Mouse (Mus musculus): Measurements from ENCODE around the gene Psmb4. TPM values are rescaled to one million over a fixed set of nuclear protein-coding genes. Genes with fewer than 3 reads are reported as not detected.

Psmb4 gene
- polyA plus RNA-seq (2015; fragmentation: Nextera tagmentation; extraction: Ambion mirVana) = 242 and 248 TPM in 2 replicates

GRCm38 (mm10) chr3:94886316-94887224 is at the start of gene Psmb4:
Psmb4 (minus strand) TSS chr3:94886961.

GRCm38 (mm10) chr3:94932809-94933564 is 46.2 kb upstream of the Psmb4 start, which contains the start of gene Selenbp1:
Selenbp1 (plus strand) TSS chr3:94933056.

GRCm38 (mm10) chr3:94837183-94837890 is 49.4 kb downstream of the Psmb4 start, which contains the start of gene Pogz:
Pogz (plus strand) TSS chr3:94837567.

Other genes with a start within 250 kb of the Psmb4 start
- not detected in 2 replicates for gene Gm10972, start 243.8 kb downstream of the Psmb4 start, polyA plus RNA-seq (2015; fragmentation: Nextera tagmentation; extraction: Ambion mirVana)
- 0.58 and 2.2 TPM in 2 replicates for gene Tuft1, start 228.1 kb downstream of the Psmb4 start, polyA plus RNA-seq (2015; fragmentation: Nextera tagmentation; extraction: Ambion mirVana)
- 0.58 and 1.3 TPM in 2 replicates for gene Selenbp2, start 193.4 kb downstream of the Psmb4 start, polyA plus RNA-seq (2015; fragmentation: Nextera tagmentation; extraction: Ambion mirVana)
- 0.19 and 0.46 TPM in 2 replicates for gene Cgn, start 100.5 kb downstream of the Psmb4 start, polyA plus RNA-seq (2015; fragmentation: Nextera tagmentation; extraction: Ambion mirVana)
- gene Pogz, start 49.4 kb downstream of the Psmb4 start, polyA plus RNA-seq (2015; fragmentation: Nextera tagmentation; extraction: Ambion mirVana) = 6.3 and 6.9 TPM in 2 replicates
- 30.0 and 38.8 TPM in 2 replicates for gene Selenbp1, start 46.1 kb upstream of the Psmb4 start, polyA plus RNA-seq (2015; fragmentation: Nextera tagmentation; extraction: Ambion mirVana)
- gene Rfx5, start 67.1 kb upstream of the Psmb4 start, polyA plus RNA-seq (2015; fragmentation: Nextera tagmentation; extraction: Ambion mirVana) = 3.7 and 4.8 TPM in 2 replicates
- 15.8 TPM in 2 replicates for gene Pi4kb, start 87.8 kb upstream of the Psmb4 start, polyA plus RNA-seq (2015; fragmentation: Nextera tagmentation; extraction: Ambion mirVana)
- gene Zfp687, start 128.5 kb upstream of the Psmb4 start, polyA plus RNA-seq (2015; fragmentation: Nextera tagmentation; extraction: Ambion mirVana) = 8.7 and 8.9 TPM in 2 replicates
- gene Psmd4, start 155.7 kb upstream of the Psmb4 start, polyA plus RNA-seq (2015; fragmentation: Nextera tagmentation; extraction: Ambion mirVana) = 239 and 251 TPM in 2 replicates
- 11.1 and 11.3 TPM in 2 replicates for gene Pip5k1a, start 220.0 kb upstream of the Psmb4 start, polyA plus RNA-seq (2015; fragmentation: Nextera tagmentation; extraction: Ambion mirVana)
- gene Vps72, start 224.1 kb upstream of the Psmb4 start, polyA plus RNA-seq (2015; fragmentation: Nextera tagmentation; extraction: Ambion mirVana) = 70.5 and 72.7 TPM in 2 replicates
- gene Tmod4, start 237.5 kb upstream of the Psmb4 start, polyA plus RNA-seq (2015; fragmentation: Nextera tagmentation; extraction: Ambion mirVana) = 226 and 267 TPM in 2 replicates
- gene Scnm1, start 247.1 kb upstream of the Psmb4 start, polyA plus RNA-seq (2015; fragmentation: Nextera tagmentation; extraction: Ambion mirVana) = 61.6 and 62.7 TPM in 2 replicates
- 11.3 and 11.4 TPM in 2 replicates for gene Lysmd1, start 247.1 kb upstream of the Psmb4 start, polyA plus RNA-seq (2015; fragmentation: Nextera tagmentation; extraction: Ambion mirVana)

Measured in skeletal muscle tissue, postnatal 0 days (tissue).